In the genomic region with DNA sequence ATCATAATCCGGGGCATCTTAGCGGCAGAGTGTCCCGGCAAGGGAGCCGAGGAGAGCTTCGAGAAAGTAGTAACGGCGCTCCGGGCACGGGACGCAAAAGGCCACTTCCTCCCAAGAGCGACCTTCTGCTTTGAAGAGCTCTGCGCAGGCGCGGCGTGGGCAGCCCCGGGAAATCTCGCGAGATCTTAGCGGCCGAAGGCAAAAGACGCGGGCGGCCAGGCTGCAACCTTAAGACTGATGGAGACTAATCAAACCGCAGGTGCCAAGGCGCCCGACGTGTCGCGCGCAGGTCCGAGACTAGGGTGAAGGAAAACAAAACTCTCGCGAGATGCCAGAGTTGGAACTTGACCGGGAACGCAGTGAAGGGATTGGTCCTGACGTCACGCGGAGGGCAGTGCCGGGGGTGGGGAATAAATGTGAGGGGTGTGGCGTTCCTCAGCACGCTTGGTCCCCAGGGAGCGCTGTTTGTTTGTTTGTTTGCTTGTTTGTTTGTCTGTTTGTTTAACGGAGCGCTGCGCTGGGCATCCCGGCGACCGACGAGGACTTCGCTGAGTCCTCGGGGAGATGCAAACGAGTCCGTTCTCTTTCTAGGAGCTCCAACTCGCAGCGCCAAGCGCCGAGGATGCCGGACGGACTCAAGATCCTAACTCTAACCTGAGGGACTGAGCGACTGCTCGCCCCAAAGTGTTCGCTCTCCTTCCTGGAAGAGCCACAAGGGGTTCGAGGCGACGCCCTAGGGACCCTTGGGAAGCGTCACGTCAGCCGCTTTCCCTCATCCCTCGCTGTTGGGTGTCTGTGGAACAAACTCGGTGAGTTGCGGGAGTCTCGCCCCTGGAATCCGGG, we compare ENCODE assay signal across 8 mouse cellular contexts. TPM values are rescaled to one million over a fixed set of nuclear protein-coding genes. Genes with fewer than 3 reads are reported as not detected.
DNase-seq lines count a peak whose midpoint lies in the region; ATAC-seq and TF ChIP-seq lines count a peak whose summit lies in the region.

A gene (minus strand): TSS at position 319 of the 843 bp plus-strand sequence.

- H3K4me2 ChIP-seq in forebrain, embryonic 13.5 days, result peak within 1 kb of the TSS; percentile 92
- H3K4me2 ChIP-seq in liver, postnatal 0 days (ENCODE audit: low read depth, low read length), result peak within 1 kb of the TSS; percentile 95
- H3K4me2 ChIP-seq in neural tube, embryonic 14.5 days (ENCODE audit: low read depth, low read length), result peak within 1 kb of the TSS; percentile 97

- peak within 1 kb of the TSS; percentile 88 for H3K4me3 ChIP-seq in ES-Bruce4 (ENCODE audit: low read depth, low read length)
- peak within 1 kb of the TSS; percentile 87 for H3K4me3 ChIP-seq in forebrain, embryonic 13.5 days
- peak within 1 kb of the TSS; percentile 99 for H3K4me3 ChIP-seq in liver, postnatal 0 days (ENCODE audit: low read depth, low read length)
- H3K4me3 ChIP-seq in neural tube, embryonic 14.5 days (ENCODE audit: low read depth, low read length), result peak within 1 kb of the TSS; percentile 89

- ATAC-seq in cerebellum, adult (ENCODE audit: insufficient number of reproducible peaks, low FRiP score, low TSS enrichment), result peak; percentile 98
- ATAC-seq in forebrain, embryonic 13.5 days, result peak; percentile 97
- ATAC-seq in liver, postnatal 0 days, result peak; percentile 97
- ATAC-seq in neural tube, embryonic 14.5 days (ENCODE audit: low read depth), result peak; percentile 97

- no peaks in the 10 kb centered on the region for H3K4me1 ChIP-seq in ES-Bruce4 (ENCODE audit: control insufficient read depth, insufficient read depth, low read length)
- H3K4me1 ChIP-seq in forebrain, embryonic 13.5 days, result peaks cover 29% of the 10 kb centered on the region
- peaks cover 20% of the 10 kb centered on the region for H3K4me1 ChIP-seq in liver, postnatal 0 days (ENCODE audit: insufficient read depth)
- peaks cover 15% of the 10 kb centered on the region for H3K4me1 ChIP-seq in neural tube, embryonic 14.5 days (ENCODE audit: control insufficient read depth, insufficient read depth, low read length)

- TF ChIP-seq CTCF in ES-Bruce4 (IDR thresholded peaks at IDR 0.05; ENCODE audit: low read depth, low read length), result peak; percentile 0
- TF ChIP-seq CTCF in liver, postnatal 0 days (IDR thresholded peaks at IDR 0.05; ENCODE audit: low read depth), result peak; percentile 59

- peaks cover 19% of the 10 kb centered on the region for H3K36me3 ChIP-seq in ES-Bruce4 (ENCODE audit: control insufficient read depth, insufficient read depth, low read length, poor library complexity, severe bottlenecking)
- H3K36me3 ChIP-seq in forebrain, embryonic 13.5 days (ENCODE audit: poor library complexity, severe bottlenecking), result peaks cover 15% of the 10 kb centered on the region; the same call in 1 of the 2 replicates
- H3K36me3 ChIP-seq in liver, postnatal 0 days (replicated peaks; ENCODE audit: insufficient read depth, low read length), result no peaks in the 10 kb centered on the region
- no peaks in the 10 kb centered on the region for H3K36me3 ChIP-seq in neural tube, embryonic 14.5 days (ENCODE audit: control insufficient read depth, insufficient read depth, low read length)

- WGBS in forebrain, embryonic 13.5 days, result under 1% methylated on average over 73 of the region's 73 CpGs
- under 1% methylated on average over 73 of the region's 73 CpGs for WGBS in large intestine, adult 2 months
- under 1% methylated on average over 73 of the region's 73 CpGs for WGBS in liver, postnatal 0 days (ENCODE audit: insufficient replicate concordance)
- WGBS in neural tube, embryonic 14.5 days, result under 1% methylated on average over 73 of the region's 73 CpGs

- H3K27me3 ChIP-seq in ES-Bruce4 (ENCODE audit: control insufficient read depth, insufficient read depth, low read length, poor library complexity, severe bottlenecking), result no peaks in the 10 kb centered on the region
- no peaks in the 10 kb centered on the region for H3K27me3 ChIP-seq in forebrain, embryonic 13.5 days
- no peaks in the 10 kb centered on the region for H3K27me3 ChIP-seq in liver, postnatal 0 days (ENCODE audit: insufficient read depth, low read length)
- no peaks in the 10 kb centered on the region for H3K27me3 ChIP-seq in neural tube, embryonic 14.5 days (ENCODE audit: control insufficient read depth, insufficient read depth, low read length)

- 0 out of 2 replicates have a peak, but pooled peaks cover 4% of the 10 kb centered on the region for H3K9me3 ChIP-seq in ES-Bruce4 (replicated peaks; ENCODE audit: control insufficient read depth, insufficient read depth, low read length, poor library complexity, severe bottlenecking)
- no peaks in the 10 kb centered on the region for H3K9me3 ChIP-seq in forebrain, embryonic 13.5 days (replicated peaks)
- no peaks in the 10 kb centered on the region for H3K9me3 ChIP-seq in liver, postnatal 0 days (ENCODE audit: low read length)
- H3K9me3 ChIP-seq in neural tube, embryonic 14.5 days (ENCODE audit: control insufficient read depth, low read length), result no peaks in the 10 kb centered on the region

- H3K9ac ChIP-seq in ES-Bruce4 (ENCODE audit: low read depth, poor library complexity, severe bottlenecking), result peak within 1 kb of the TSS; percentile 85
- H3K9ac ChIP-seq in forebrain, embryonic 13.5 days, result peak within 1 kb of the TSS; percentile 93
- H3K9ac ChIP-seq in liver, postnatal 0 days (replicated peaks), result peak within 1 kb of the TSS; percentile 98
- H3K9ac ChIP-seq in neural tube, embryonic 14.5 days (replicated peaks; ENCODE audit: low read depth, low read length), result peak within 1 kb of the TSS; percentile 75

- DNase-seq in heart, postnatal 10 days, result peak; percentile 98 to 99
- DNase-seq in large intestine, adult 2 months (ENCODE audit: low read depth, low spot score), result peak; percentile 96
- peak; percentile 96 for DNase-seq in liver, postnatal 0 days
- DNase-seq in testis, postnatal 10 days (ENCODE audit: low spot score), result peak; percentile 98

- intact Hi-C loops in heart, postnatal 10 days (cut with DNase I), result no loop called here

- 0 out of 2 replicates have a peak, but pooled peaks have one; percentile 31 for TF ChIP-seq EP300 in ES-Bruce4 (IDR thresholded peaks at IDR 0.05; ENCODE audit: insufficient read depth, low read depth, low read length)
- peak; percentile 92 for TF ChIP-seq EP300 in liver, postnatal 0 days (IDR thresholded peaks at IDR 0.05; ENCODE audit: low read depth)

- TF ChIP-seq POLR2A in ES-Bruce4 (IDR thresholded peaks at IDR 0.05; ENCODE audit: insufficient read depth, low read length), result peak; percentile 77

- peak within 1 kb of the TSS; percentile 88 for H3K27ac ChIP-seq in ES-Bruce4 (ENCODE audit: insufficient read depth, low read length)
- H3K27ac ChIP-seq in forebrain, embryonic 13.5 days, result peak within 1 kb of the TSS; percentile 94
- peak within 1 kb of the TSS; percentile 100 for H3K27ac ChIP-seq in liver, postnatal 0 days (ENCODE audit: low read depth)
- peak within 1 kb of the TSS; percentile 94 for H3K27ac ChIP-seq in neural tube, embryonic 14.5 days (ENCODE audit: low read depth, low read length)

RNA-seq across cellular contexts. Expression of the gene that starts here (rescaled TPM):
- polyA plus RNA-seq in ES-Bruce4 (2011; ENCODE audit: insufficient read depth, insufficient read length, low read depth, missing spikeins), result 135 and 137 TPM in 2 replicates
- 79.9 and 81.9 TPM in 2 replicates for polyA plus RNA-seq in forebrain, embryonic 13.5 days (2015; fragmentation: Nextera tagmentation; extraction: Ambion mirVana)
- total RNA-seq in heart, postnatal 10 days (2021), result 10 to 100 TPM; 48.4 to 48.7 TPM
- polyA plus RNA-seq in large intestine, adult 2 months (2012; rRNA removed), result 10.5 and 10.9 TPM in 2 replicates
- 20.9 and 21.7 TPM in 2 replicates for polyA plus RNA-seq in liver, postnatal 0 days (2015; fragmentation: Nextera tagmentation; extraction: Ambion mirVana)
- 68.9 and 69.1 TPM in 2 replicates for polyA plus RNA-seq in neural tube, embryonic 14.5 days (2014; fragmentation: Nextera tagmentation; extraction: Ambion mirVana)

Comparison
In these comparisons a context has a peak if more than half of its experiments do, and no peak if none do; other contexts are left out.
1. Peak in every context shown above with its lines: DNase-seq, ATAC-seq, H3K4me3 ChIP-seq and H3K27ac ChIP-seq.